Mouse (Mus musculus) brown adipose tissue, adult 24 weeks (tissue): ENCODE data around the gene Zbtb7b. TPM values are rescaled to one million over a fixed set of nuclear protein-coding genes. Genes with fewer than 3 reads are reported as not detected.

ENCODE experiments used
- H3K27ac ChIP-seq: fragments of 200-500 bp; replicated peaks from 2 replicates; pipeline ENCODE4 v1.5.1; 2012; ENCODE audit warnings: low read depth, mild to moderate bottlenecking, low read length
- H3K4me1 ChIP-seq: fragments of 200-500 bp; 2 replicates; pipeline ENCODE4 v1.6.1; 2012; ENCODE audit warnings: low read length, mixed read lengths; ENCODE audit not compliant: control insufficient read depth, insufficient read depth, insufficient read length
- H3K4me3 ChIP-seq: fragments of 200-500 bp; 2 replicates; pipeline ENCODE4 v1.5.1; 2012; ENCODE audit warnings: low read depth, mild to moderate bottlenecking, low read length, moderate library complexity; ENCODE audit not compliant: insufficient read depth
- polyA plus RNA-seq: library from polyadenylated mRNA; stranded (reverse); fragments of >200 nt; gene quantifications from 2 replicates; pipeline ENCODE4 v1.2.4, GENCODE M21; 2012; ENCODE audit not compliant: missing spikeins, insufficient read depth, insufficient read length

The Zbtb7b gene
- polyA plus RNA-seq, 1 experiment = 121 TPM

- H3K4me1 ChIP-seq = peaks cover 9% of the 10 kb centered on the region
- peak overlapping the region; percentile 62 for H3K4me3 ChIP-seq
- H3K27ac ChIP-seq = peak overlapping the region; percentile 80
These were observed 16.0 kb downstream of the Zbtb7b start for GRCm38 (mm10) chr3:89378394-89379067.

- peaks cover 6% of the 10 kb centered on the region for H3K4me1 ChIP-seq
- H3K4me3 ChIP-seq = peak overlapping the region; percentile 62; the same call in 1 of the 2 replicates
- H3K27ac ChIP-seq = peak overlapping the region; percentile 80
These were observed 16.7 kb downstream of the Zbtb7b start for GRCm38 (mm10) chr3:89377831-89378230.

DNA sequence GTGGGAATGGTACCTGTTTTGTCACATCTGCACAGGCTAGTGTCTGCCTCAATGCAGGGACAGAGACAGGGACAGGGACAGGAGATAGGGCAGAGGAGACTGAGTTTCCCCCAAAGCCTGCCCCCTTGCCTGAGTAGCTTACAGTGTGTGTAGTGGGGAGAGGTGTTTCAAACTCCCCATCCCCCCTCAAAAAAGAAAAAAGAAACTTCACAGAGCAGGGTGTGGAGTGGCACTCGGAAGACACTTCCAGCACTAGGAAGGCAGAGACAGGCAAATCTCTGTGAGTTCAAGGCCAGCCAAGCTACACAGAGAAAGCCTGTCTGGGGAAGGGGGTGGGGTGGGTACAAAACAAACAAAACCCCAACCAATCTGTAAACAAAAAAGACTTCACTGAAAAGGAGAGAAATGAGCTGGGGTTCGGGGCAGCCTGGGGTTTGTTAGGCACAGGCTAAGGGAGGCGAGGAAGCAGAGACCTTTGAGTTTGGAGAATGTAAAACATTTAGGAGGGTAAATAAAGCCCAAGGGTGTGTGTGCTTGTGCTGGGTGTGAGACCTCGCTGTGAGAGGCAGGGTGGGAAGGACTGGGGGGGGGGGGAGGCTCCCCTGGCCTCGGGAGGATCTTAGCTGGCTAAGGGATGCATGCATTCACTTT is 20.9 kb downstream of the Zbtb7b start:
- Histone ChIP-seq H3K4me3 (no peak overlapping the region), H3K27ac (no peak overlapping the region)

GRCm38 (mm10) chr3:89367338-89367737 is 27.2 kb downstream of the Zbtb7b start:
- Histone ChIP-seq H3K4me1 (peaks cover 9% of the 10 kb centered on the region), H3K27ac (peak overlapping the region; percentile 86), H3K4me3 (peak overlapping the region; percentile 15; the same call in 1 of the 2 replicates)

More for the DNA sequence above, 20.9 kb downstream of the Zbtb7b start:
- no peaks in the 10 kb centered on the region for H3K4me1 ChIP-seq

DNA sequence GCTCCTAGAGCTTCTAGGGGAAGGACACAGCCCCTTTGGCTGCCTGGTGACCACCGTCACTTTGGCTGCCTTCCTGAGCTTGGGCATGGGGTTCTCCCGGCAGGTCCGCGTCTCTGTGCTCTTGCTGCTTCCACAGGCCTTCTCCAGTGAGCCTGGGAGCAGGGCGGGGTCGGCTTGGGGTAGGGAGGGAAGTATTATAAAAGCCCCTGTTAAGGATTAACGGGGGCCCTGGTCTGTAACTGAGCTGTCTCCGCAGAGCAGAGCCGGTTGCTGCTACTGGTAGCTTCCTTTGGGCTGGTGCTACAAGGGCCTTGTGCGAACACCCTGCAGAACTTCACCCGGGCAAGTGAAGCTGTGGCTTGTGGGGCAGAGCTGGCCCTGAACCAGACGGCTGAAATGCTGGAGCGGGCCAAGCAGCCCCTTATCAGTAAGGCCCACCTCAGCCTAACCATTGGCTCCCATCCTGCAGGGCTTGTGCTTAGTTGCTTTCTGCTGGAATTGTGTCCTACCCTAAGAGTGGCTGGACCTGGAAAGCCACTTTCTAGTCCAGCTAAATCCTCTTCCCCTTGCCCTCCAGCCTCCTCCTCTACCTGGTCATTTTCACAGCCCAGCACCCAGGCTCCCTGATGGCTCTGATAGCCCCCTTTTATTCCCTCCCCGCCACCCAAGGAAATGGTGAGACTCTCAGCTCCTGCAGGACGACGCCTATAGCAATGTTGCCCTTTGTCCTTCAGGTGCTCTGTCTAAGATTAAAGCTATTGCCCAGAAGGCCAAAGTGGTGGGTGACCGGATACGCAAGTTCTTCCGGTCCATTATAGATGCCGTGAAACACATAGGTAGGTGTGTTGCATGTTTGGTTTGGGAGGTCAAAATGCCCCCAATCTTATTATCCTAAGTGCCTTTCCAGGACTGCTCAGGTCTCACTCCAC is 28.8 kb downstream of the Zbtb7b start:
- peaks cover 9% of the 10 kb centered on the region for H3K4me1 ChIP-seq
- no peak overlapping the region for H3K27ac ChIP-seq
- H3K4me3 ChIP-seq = no peak overlapping the region

- H3K4me1 ChIP-seq = peaks cover 9% of the 10 kb centered on the region
- H3K4me3 ChIP-seq = no peak within 1 kb of the TSS
- no peak within 1 kb of the TSS for H3K27ac ChIP-seq
These were observed 29.5 kb downstream of the Zbtb7b start, which contains the start of gene Dcst1 for GRCm38 (mm10) chr3:89365153-89365485. Gene Dcst1 (minus strand): TSS chr3:89365253.

DNA sequence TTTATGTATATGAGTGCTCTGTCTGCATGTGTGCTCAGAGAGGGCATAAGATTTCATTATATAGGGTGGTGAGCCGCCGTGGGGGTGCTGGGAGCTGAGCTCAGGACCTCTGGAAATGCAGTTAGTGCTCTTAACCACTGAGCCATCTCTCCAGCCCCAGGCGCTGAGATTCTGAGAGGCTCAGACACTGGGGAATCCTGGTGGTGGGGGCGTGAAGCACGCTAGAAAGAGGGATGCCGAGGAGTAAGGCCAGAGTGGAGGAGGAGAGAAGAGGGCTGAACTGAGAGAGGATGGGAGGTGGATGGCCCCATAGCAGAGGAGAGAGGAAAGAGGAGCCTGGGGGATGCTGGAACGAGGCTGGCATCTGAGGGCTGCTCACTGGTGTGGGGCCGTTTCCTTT is 29.9 kb downstream of the Zbtb7b start:
- no peak overlapping the region for H3K4me3 ChIP-seq
- peaks cover 9% of the 10 kb centered on the region for H3K4me1 ChIP-seq
- H3K27ac ChIP-seq = no peak overlapping the region

GRCm38 (mm10) chr3:89361675-89362074 is 32.9 kb downstream of the Zbtb7b start, which contains the start of gene Dcst2:
Gene Dcst2 (plus strand): TSS chr3:89361975.
- no peak within 1 kb of the TSS for H3K4me3 ChIP-seq
- H3K4me1 ChIP-seq = peaks cover under 1% of the 10 kb centered on the region
- no peak within 1 kb of the TSS for H3K27ac ChIP-seq

DNA sequence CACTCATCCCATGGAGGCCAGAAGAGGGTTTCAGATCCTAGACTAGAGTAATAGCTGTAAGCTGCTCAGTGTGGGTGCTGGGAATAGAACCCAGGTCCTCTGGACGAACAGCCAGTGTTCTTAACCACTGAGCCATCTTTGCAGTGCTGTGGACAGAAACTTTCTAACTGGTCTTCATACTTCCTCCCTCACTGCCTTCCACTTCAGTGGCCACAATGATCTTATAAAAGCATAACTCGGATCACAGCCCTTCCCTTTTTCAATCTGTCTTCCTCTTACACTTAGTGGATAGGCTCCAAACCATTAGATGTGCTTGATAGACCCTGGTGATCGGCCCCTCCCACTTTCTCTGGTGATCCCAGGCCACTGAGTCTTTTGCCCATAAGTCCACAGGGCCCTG is 34.3 kb downstream of the Zbtb7b start:
- no peak overlapping the region for H3K27ac ChIP-seq
- H3K4me1 ChIP-seq = no peaks in the 10 kb centered on the region
- no peak overlapping the region for H3K4me3 ChIP-seq

DNA sequence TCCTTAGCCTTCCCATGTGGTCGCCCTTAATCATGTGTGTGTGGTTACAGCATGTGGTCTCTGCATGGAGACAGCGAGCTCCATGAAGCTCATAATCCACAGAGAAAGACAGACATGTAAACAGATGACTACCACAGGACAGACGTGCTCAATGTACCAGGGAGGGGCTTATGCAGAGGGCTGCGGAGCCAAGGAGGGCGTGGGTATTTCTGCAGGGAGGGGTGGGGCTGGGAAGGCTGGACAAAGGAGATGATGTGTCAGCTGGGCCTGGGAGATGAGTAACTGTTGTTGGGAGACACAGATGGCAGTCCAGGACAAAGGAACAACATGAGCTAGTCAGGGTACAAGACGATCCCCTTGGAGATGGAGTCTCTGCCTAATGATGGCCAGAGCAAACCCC is 34.9 kb downstream of the Zbtb7b start:
- Histone ChIP-seq H3K4me3 (no peak overlapping the region), H3K4me1 (no peaks in the 10 kb centered on the region), H3K27ac (no peak overlapping the region)

GRCm38 (mm10) chr3:89356029-89356428 is 38.5 kb downstream of the Zbtb7b start:
- H3K27ac ChIP-seq = no peak overlapping the region
- H3K4me3 ChIP-seq = no peak overlapping the region
- H3K4me1 ChIP-seq = no peaks in the 10 kb centered on the region

DNA sequence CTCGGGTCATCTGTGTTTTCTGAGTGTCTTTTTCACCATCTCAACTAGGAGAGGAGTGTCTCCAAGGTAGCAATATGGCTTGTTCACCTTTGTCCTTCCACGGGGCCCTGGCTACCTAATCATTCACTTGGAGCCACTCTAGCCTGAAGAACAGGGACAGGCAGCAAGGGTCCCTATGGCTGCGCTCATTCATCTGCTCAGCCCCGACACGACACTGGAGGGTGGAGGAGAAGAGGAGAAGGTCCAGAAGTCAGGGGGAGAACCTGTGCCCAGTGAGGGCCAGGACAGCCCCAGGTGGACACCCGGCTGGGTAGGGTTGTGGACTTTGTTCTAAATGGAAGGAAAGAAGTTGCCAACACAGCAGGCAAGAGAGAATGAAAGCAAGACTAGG is 39.1 kb downstream of the Zbtb7b start:
- Histone ChIP-seq H3K27ac (peak overlapping the region; percentile 11; the same call in 1 of the 2 replicates), H3K4me3 (no peak overlapping the region), H3K4me1 (no peaks in the 10 kb centered on the region)

- Histone ChIP-seq H3K27ac (peak overlapping the region; percentile 11; the same call in 1 of the 2 replicates), H3K4me3 (no peak overlapping the region), H3K4me1 (no peaks in the 10 kb centered on the region)
These were observed 39.6 kb downstream of the Zbtb7b start for GRCm38 (mm10) chr3:89354816-89355511.

GRCm38 (mm10) chr3:89351271-89351670 is 43.3 kb downstream of the Zbtb7b start:
- no peak overlapping the region for H3K4me3 ChIP-seq
- H3K27ac ChIP-seq = no peak overlapping the region
- H3K4me1 ChIP-seq = peaks cover 7% of the 10 kb centered on the region; the same call in 1 of the 2 replicates
